Mouse (Mus musculus) left cerebral cortex, adult 2 months (tissue): Measurements from ENCODE around the gene Zfp827. TPM values are rescaled to one million over a fixed set of nuclear protein-coding genes. Genes with fewer than 3 reads are reported as not detected.

ENCODE experiments used
- DNase-seq, 2 experiments: peaks; one replicate each; pipeline ENCODE4 v3.0.0; 2021 to 2022; ENCODE audit warnings: low spot score in 2 of 2, mixed read lengths in 1 of 2; ENCODE audit errors: extremely low spot score in 1 of 2
- H3K27ac ChIP-seq: fragments of 200-600 bp; 2 replicates; pipeline ENCODE4 v1.8.1; 2022
- H3K4me3 ChIP-seq: fragments of 200-600 bp; 2 replicates; pipeline ENCODE4 v1.8.1; 2022
- CTCF ChIP-seq: fragments of 200-600 bp; IDR thresholded peaks from 2 replicates; pipeline ENCODE4 v1.8.1; 2022; ENCODE audit warnings: antibody characterized with exemption, mild to moderate bottlenecking, moderate library complexity
- intact Hi-C: fragments of 180-260 bp; cut with DNase I; formaldehyde crosslinking; loops from one replicate; pipeline ENCODE4 v1.15.1; 2025
- total RNA-seq, 2 experiments: library from RNA; stranded (reverse); gene quantifications; 2 replicates each; pipeline ENCODE4 v1.2.3; 2021

The Zfp827 gene
- total RNA-seq, 2 experiments from 2014 or later = 43.3 to 44.1 TPM

GRCm38 (mm10) chr8:79150544-79151192 is 122.4 kb downstream of the Zfp827 start:
- intact Hi-C loops = loop anchor here (2.0 kb wide), 1 partner anchor 210 kb away; no protein-coding TSS in a partner anchor
- no peak for TF ChIP-seq CTCF
- Histone ChIP-seq H3K4me3 (no peak overlapping the region), H3K27ac (no peak overlapping the region)
- peak in 1 of 2 experiments; percentile 20 for DNase-seq

GRCm38 (mm10) chr8:79151644-79152043 is 123.4 kb downstream of the Zfp827 start:
- intact Hi-C loops = loop anchor here (2.0 kb wide), 1 partner anchor 211 kb away; no protein-coding TSS in a partner anchor
- peak overlapping the region; percentile 21; the same call in 1 of the 2 replicates for H3K27ac ChIP-seq
- DNase-seq = no peak
- no peak for TF ChIP-seq CTCF
- no peak overlapping the region for H3K4me3 ChIP-seq

GRCm38 (mm10) chr8:79153201-79153600 is 125.0 kb downstream of the Zfp827 start:
- intact Hi-C loops = no loop called here
- Histone ChIP-seq H3K4me3 (no peak overlapping the region), H3K27ac (no peak overlapping the region)
- no peak for TF ChIP-seq CTCF
- no peak for DNase-seq

GRCm38 (mm10) chr8:79153637-79154036 is 125.4 kb downstream of the Zfp827 start:
- intact Hi-C loops = no loop called here
- no peak for TF ChIP-seq CTCF
- Histone ChIP-seq H3K27ac (no peak overlapping the region), H3K4me3 (no peak overlapping the region)
- DNase-seq = no peak

- intact Hi-C loops = no loop called here
These were observed 127.4 kb downstream of the Zfp827 start for GRCm38 (mm10) chr8:79155556-79156161.

GRCm38 (mm10) chr8:79157366-79157765 is 129.1 kb downstream of the Zfp827 start:
- no peak for TF ChIP-seq CTCF
- intact Hi-C loops = no loop called here
- no peak for DNase-seq
- Histone ChIP-seq H3K27ac (no peak overlapping the region), H3K4me3 (no peak overlapping the region)

More at GRCm38 (mm10) chr8:79155556-79156161, 127.4 kb downstream of the Zfp827 start:
- Histone ChIP-seq H3K4me3 (no peak overlapping the region), H3K27ac (no peak overlapping the region)
- no peak for TF ChIP-seq CTCF
- DNase-seq = no peak

GRCm38 (mm10) chr8:79158357-79158756 is 130.1 kb downstream of the Zfp827 start:
- Histone ChIP-seq H3K4me3 (no peak overlapping the region), H3K27ac (no peak overlapping the region)
- intact Hi-C loops = no loop called here
- no peak for DNase-seq
- no peak for TF ChIP-seq CTCF

GRCm38 (mm10) chr8:79159397-79159796 is 131.2 kb downstream of the Zfp827 start:
- no peak for TF ChIP-seq CTCF
- intact Hi-C loops = no loop called here

GRCm38 (mm10) chr8:79160302-79160701 is 132.1 kb downstream of the Zfp827 start:
- intact Hi-C loops = no loop called here
- no peak for DNase-seq
- H3K4me3 ChIP-seq = no peak overlapping the region
- no peak for TF ChIP-seq CTCF
- no peak overlapping the region for H3K27ac ChIP-seq

More at GRCm38 (mm10) chr8:79159397-79159796, 131.2 kb downstream of the Zfp827 start:
- Histone ChIP-seq H3K4me3 (no peak overlapping the region), H3K27ac (no peak overlapping the region)
- DNase-seq = no peak

GRCm38 (mm10) chr8:79161172-79161778 is 133.0 kb downstream of the Zfp827 start:
- intact Hi-C loops = no loop called here
- Histone ChIP-seq H3K27ac (no peak overlapping the region), H3K4me3 (no peak overlapping the region)
- no peak for DNase-seq
- no peak for TF ChIP-seq CTCF

- Histone ChIP-seq H3K27ac (no peak overlapping the region; the same call in 1 of the 2 replicates), H3K4me3 (no peak overlapping the region)
- no peak for TF ChIP-seq CTCF
- intact Hi-C loops = no loop called here
- peak in 1 of 2 experiments; percentile 38 for DNase-seq
These were observed 134.5 kb downstream of the Zfp827 start for GRCm38 (mm10) chr8:79162533-79163308.

- H3K4me3 ChIP-seq = no peak overlapping the region
- intact Hi-C loops = no loop called here
- DNase-seq = no peak
- no peak for TF ChIP-seq CTCF
- H3K27ac ChIP-seq = no peak overlapping the region
These were observed 136.1 kb downstream of the Zfp827 start for GRCm38 (mm10) chr8:79164336-79164735.
